Mouse (Mus musculus): ENCODE results near the gene Nmbr. TPM values are rescaled to one million over a fixed set of nuclear protein-coding genes. Genes with fewer than 3 reads are reported as not detected.

Gene Nmbr
- 0.67 and 0.98 TPM in 2 replicates for polyA plus RNA-seq (2015; fragmentation: Nextera tagmentation; extraction: Ambion mirVana)

- Histone ChIP-seq H3K4me2 (replicated peaks) (peak within 1 kb of the TSS; percentile 66), H3K9ac (replicated peaks) (peak within 1 kb of the TSS; percentile 84), H3K36me3 (0 out of 2 replicates have a peak, but pooled peaks cover 3% of the 10 kb centered on the region), H3K27me3 (no peaks in the 10 kb centered on the region), H3K4me1 (replicated peaks) (peaks cover 25% of the 10 kb centered on the region), H3K27ac (peak within 1 kb of the TSS; percentile 89), H3K4me3 (replicated peaks) (peak within 1 kb of the TSS; percentile 97), H3K9me3 (peaks cover 2% of the 10 kb centered on the region; the same call in 1 of the 2 replicates)
- whole genome bisulfite sequencing, result under 1% methylated on average over 50 of the region's 50 CpGs
- peak; percentile 96 for ATAC-seq
These were observed at the start of gene Nmbr, which contains the start of gene Vta1 for GRCm38 (mm10) chr10:14705072-14706066. Gene Nmbr (plus strand): TSS chr10:14705591. Gene Vta1 (minus strand): TSS chr10:14705560.

- no peaks in the 10 kb centered on the region for H3K9me3 ChIP-seq
- H3K36me3 ChIP-seq, result peaks cover 26% of the 10 kb centered on the region
- ATAC-seq, result no peak
- H3K4me3 ChIP-seq (replicated peaks), result no peak overlapping the region
- no peaks in the 10 kb centered on the region for H3K27me3 ChIP-seq
- WGBS, result 85% methylated on average over 2 of the region's 2 CpGs
- no peaks in the 10 kb centered on the region for H3K4me1 ChIP-seq (replicated peaks)
- H3K27ac ChIP-seq, result no peak overlapping the region
- H3K4me2 ChIP-seq (replicated peaks), result no peak overlapping the region
- no peak overlapping the region for H3K9ac ChIP-seq (replicated peaks)
These were observed 44.5 kb upstream of the Nmbr start for GRCm38 (mm10) chr10:14660875-14661274.

GRCm38 (mm10) chr10:14666147-14666546 is 39.2 kb upstream of the Nmbr start:
- Histone ChIP-seq H3K36me3 (peaks cover 32% of the 10 kb centered on the region), H3K4me2 (replicated peaks) (no peak overlapping the region), H3K4me1 (replicated peaks) (no peaks in the 10 kb centered on the region), H3K27ac (no peak overlapping the region), H3K9ac (replicated peaks) (no peak overlapping the region), H3K9me3 (no peaks in the 10 kb centered on the region), H3K4me3 (replicated peaks) (no peak overlapping the region), H3K27me3 (no peaks in the 10 kb centered on the region)
- no peak for ATAC-seq
- 98% methylated on average over 2 of the region's 2 CpGs for WGBS

GRCm38 (mm10) chr10:14685663-14686062 is 19.7 kb upstream of the Nmbr start:
- no peak for ATAC-seq
- 98% methylated on average over 1 of the region's 1 CpGs for WGBS
- Histone ChIP-seq H3K27me3 (no peaks in the 10 kb centered on the region), H3K9me3 (no peaks in the 10 kb centered on the region), H3K36me3 (peaks cover 21% of the 10 kb centered on the region), H3K4me2 (replicated peaks) (no peak overlapping the region), H3K4me3 (replicated peaks) (no peak overlapping the region), H3K27ac (no peak overlapping the region), H3K4me1 (replicated peaks) (peaks cover 6% of the 10 kb centered on the region), H3K9ac (replicated peaks) (no peak overlapping the region)

GRCm38 (mm10) chr10:14688785-14689442 is 16.5 kb upstream of the Nmbr start:
- Histone ChIP-seq H3K27me3 (no peaks in the 10 kb centered on the region), H3K9me3 (no peaks in the 10 kb centered on the region), H3K4me3 (replicated peaks) (no peak overlapping the region), H3K36me3 (peaks cover 19% of the 10 kb centered on the region), H3K4me1 (replicated peaks) (peaks cover 6% of the 10 kb centered on the region), H3K4me2 (replicated peaks) (no peak overlapping the region), H3K9ac (replicated peaks) (no peak overlapping the region), H3K27ac (no peak overlapping the region)
- 95% methylated on average over 6 of the region's 6 CpGs for WGBS
- no peak for ATAC-seq

- no peaks in the 10 kb centered on the region for H3K27me3 ChIP-seq
- 47% methylated on average over 3 of the region's 3 CpGs for WGBS
- ATAC-seq, result 0 out of 2 replicates have a peak, but pooled peaks have one; percentile 53
These were observed 15.0 kb upstream of the Nmbr start for GRCm38 (mm10) chr10:14690349-14690748.

GRCm38 (mm10) chr10:14703239-14703638 is 2.2 kb upstream of the Nmbr start:
- Histone ChIP-seq H3K9me3 (peaks cover 2% of the 10 kb centered on the region; the same call in 1 of the 2 replicates), H3K27ac (peak overlapping the region; percentile 78), H3K4me2 (replicated peaks) (peak overlapping the region; percentile 66), H3K36me3 (0 out of 2 replicates have a peak, but pooled peaks cover 3% of the 10 kb centered on the region), H3K4me3 (replicated peaks) (peak overlapping the region; percentile 97), H3K27me3 (no peaks in the 10 kb centered on the region), H3K4me1 (replicated peaks) (peaks cover 25% of the 10 kb centered on the region), H3K9ac (replicated peaks) (peak overlapping the region; percentile 84; the same call in 1 of the 2 replicates)
- WGBS, result 13% methylated on average over 1 of the region's 1 CpGs
- ATAC-seq, result no peak

More at GRCm38 (mm10) chr10:14690349-14690748, 15.0 kb upstream of the Nmbr start:
- Histone ChIP-seq H3K27ac (no peak overlapping the region; the same call in 1 of the 2 replicates), H3K4me2 (replicated peaks) (no peak overlapping the region), H3K4me1 (replicated peaks) (peaks cover 6% of the 10 kb centered on the region), H3K36me3 (peaks cover 19% of the 10 kb centered on the region), H3K9ac (replicated peaks) (no peak overlapping the region), H3K9me3 (no peaks in the 10 kb centered on the region), H3K4me3 (replicated peaks) (no peak overlapping the region)

GRCm38 (mm10) chr10:14703830-14704420 is 1.5 kb upstream of the Nmbr start:
- peak overlapping the region; percentile 66 for H3K4me2 ChIP-seq (replicated peaks)
- H3K27me3 ChIP-seq, result no peaks in the 10 kb centered on the region
- H3K9ac ChIP-seq (replicated peaks), result peak overlapping the region; percentile 84
- ATAC-seq, result peak; percentile 58; the same call in 1 of the 2 replicates
- H3K4me3 ChIP-seq (replicated peaks), result peak overlapping the region; percentile 97
- peak overlapping the region; percentile 78 for H3K27ac ChIP-seq
- H3K9me3 ChIP-seq, result peaks cover 2% of the 10 kb centered on the region; the same call in 1 of the 2 replicates
- 22% methylated on average over 4 of the region's 4 CpGs for WGBS
- peaks cover 25% of the 10 kb centered on the region for H3K4me1 ChIP-seq (replicated peaks)
- H3K36me3 ChIP-seq, result 0 out of 2 replicates have a peak, but pooled peaks cover 3% of the 10 kb centered on the region

- ATAC-seq, result no peak
- Histone ChIP-seq H3K4me3 (replicated peaks) (no peak within 1 kb of the TSS), H3K4me2 (replicated peaks) (no peak within 1 kb of the TSS)
These were observed 12.7 kb downstream of the Nmbr start, which contains the start of gene Gje1 for GRCm38 (mm10) chr10:14718114-14718513. Gene Gje1 (minus strand): TSS chr10:14718214.

GRCm38 (mm10) chr10:14725671-14726070 is 20.3 kb downstream of the Nmbr start:
- 60% methylated on average over 9 of the region's 9 CpGs for WGBS
- Histone ChIP-seq H3K9ac (replicated peaks) (no peak overlapping the region), H3K4me3 (replicated peaks) (no peak overlapping the region), H3K27ac (no peak overlapping the region), H3K27me3 (no peaks in the 10 kb centered on the region), H3K4me1 (replicated peaks) (no peaks in the 10 kb centered on the region), H3K9me3 (no peaks in the 10 kb centered on the region), H3K4me2 (replicated peaks) (no peak overlapping the region), H3K36me3 (no peaks in the 10 kb centered on the region)
- ATAC-seq, result no peak

More at GRCm38 (mm10) chr10:14718114-14718513, 12.7 kb downstream of the Nmbr start, which contains the start of gene Gje1:
- Histone ChIP-seq H3K9me3 (no peaks in the 10 kb centered on the region), H3K27ac (no peak within 1 kb of the TSS), H3K27me3 (no peaks in the 10 kb centered on the region), H3K36me3 (no peaks in the 10 kb centered on the region), H3K9ac (replicated peaks) (no peak within 1 kb of the TSS), H3K4me1 (replicated peaks) (no peaks in the 10 kb centered on the region)
- 45% methylated on average over 3 of the region's 3 CpGs for WGBS

GRCm38 (mm10) chr10:14734285-14734684 is 28.9 kb downstream of the Nmbr start:
- Histone ChIP-seq H3K9ac (replicated peaks) (no peak overlapping the region), H3K4me3 (replicated peaks) (no peak overlapping the region), H3K9me3 (no peaks in the 10 kb centered on the region), H3K4me1 (replicated peaks) (no peaks in the 10 kb centered on the region), H3K36me3 (no peaks in the 10 kb centered on the region), H3K27me3 (no peaks in the 10 kb centered on the region), H3K27ac (no peak overlapping the region), H3K4me2 (replicated peaks) (no peak overlapping the region)
- peak; percentile 62; the same call in 1 of the 2 replicates for ATAC-seq
- 8% methylated on average over 2 of the region's 2 CpGs for WGBS

Measured in midbrain, embryonic 13.5 days (tissue).